Mouse (Mus musculus): Measurements from ENCODE around the gene Clec4n.
"Not testable (repeated sequence)": the region's sequence is repeated elsewhere in the genome, so short reads cannot be mapped to it uniquely, and the experiment has no call there.

The Clec4n gene

GRCm38 (mm10) chr6:123229644-123230043, at the start of gene Clec4n:
Clec4n (plus strand) TSS chr6:123229843.
- DNase-seq (ENCODE audit: inconsistent ontology term) = no peak

GRCm38 (mm10) chr6:123184862-123185261, 44.8 kb upstream of the Clec4n start:
- DNase-seq (ENCODE audit: inconsistent ontology term) = not testable (repeated sequence)

- peak; percentile 56 for DNase-seq (ENCODE audit: inconsistent ontology term)
Measured at GRCm38 (mm10) chr6:123207187-123208076, 22.2 kb upstream of the Clec4n start.

- not testable (repeated sequence) for DNase-seq (ENCODE audit: inconsistent ontology term)
Measured at GRCm38 (mm10) chr6:123208077-123208439, 21.6 kb upstream of the Clec4n start.

- no peak for DNase-seq (ENCODE audit: inconsistent ontology term)
Measured at GRCm38 (mm10) chr6:123211726-123212125, 17.9 kb upstream of the Clec4n start.

- no peak for DNase-seq (ENCODE audit: inconsistent ontology term)
Measured at GRCm38 (mm10) chr6:123227519-123228166, 2.0 kb upstream of the Clec4n start.

- DNase-seq (ENCODE audit: inconsistent ontology term) = no peak
Measured at GRCm38 (mm10) chr6:123231149-123231548, 1.5 kb downstream of the Clec4n start.

GRCm38 (mm10) chr6:123237582-123237981, 7.9 kb downstream of the Clec4n start:
- DNase-seq (ENCODE audit: inconsistent ontology term) = no peak

GRCm38 (mm10) chr6:123244201-123244600, 14.6 kb downstream of the Clec4n start:
- DNase-seq (ENCODE audit: inconsistent ontology term) = no peak

GRCm38 (mm10) chr6:123248862-123249261, 19.2 kb downstream of the Clec4n start:
- DNase-seq (ENCODE audit: inconsistent ontology term) = not testable (repeated sequence)

GRCm38 (mm10) chr6:123252735-123253134, 23.1 kb downstream of the Clec4n start:
- no peak for DNase-seq (ENCODE audit: inconsistent ontology term)

GRCm38 (mm10) chr6:123258946-123259345, 29.3 kb downstream of the Clec4n start:
- DNase-seq (ENCODE audit: inconsistent ontology term) = no peak

- peak; percentile 78 for DNase-seq (ENCODE audit: inconsistent ontology term)
Measured at GRCm38 (mm10) chr6:123259889-123260603, 30.4 kb downstream of the Clec4n start.

- no peak for DNase-seq (ENCODE audit: inconsistent ontology term)
Measured at GRCm38 (mm10) chr6:123260868-123261267, 31.2 kb downstream of the Clec4n start.

GRCm38 (mm10) chr6:123261555-123262161, 32.0 kb downstream of the Clec4n start, which contains the start of gene Clec4d:
Clec4d (plus strand) TSS chr6:123262111.
- DNase-seq (ENCODE audit: inconsistent ontology term) = no peak

GRCm38 (mm10) chr6:123264194-123264593, 34.6 kb downstream of the Clec4n start:
- DNase-seq (ENCODE audit: inconsistent ontology term) = no peak

- no peak for DNase-seq (ENCODE audit: inconsistent ontology term)
Measured at GRCm38 (mm10) chr6:123265809-123266208, 36.2 kb downstream of the Clec4n start.

- no peak for DNase-seq (ENCODE audit: inconsistent ontology term)
Measured at GRCm38 (mm10) chr6:123266945-123267344, 37.3 kb downstream of the Clec4n start.

GRCm38 (mm10) chr6:123279443-123279842, 49.8 kb downstream of the Clec4n start:
- no peak for DNase-seq (ENCODE audit: inconsistent ontology term)

GRCm38 (mm10) chr6:123286311-123286710, 56.7 kb downstream of the Clec4n start:
- no peak for DNase-seq (ENCODE audit: inconsistent ontology term)

GRCm38 (mm10) chr6:123288931-123289330, 59.3 kb downstream of the Clec4n start:
- no peak for DNase-seq (ENCODE audit: inconsistent ontology term)

GRCm38 (mm10) chr6:123289753-123290152, 60.1 kb downstream of the Clec4n start, which contains the start of gene Clec4e:
Clec4e (minus strand) TSS chr6:123289870.
- DNase-seq (ENCODE audit: inconsistent ontology term) = no peak

Measured in Muller cell, postnatal 12 days (primary cell).